Mouse (Mus musculus): Measurements from ENCODE around the gene Elf5. TPM values are rescaled to one million over a fixed set of nuclear protein-coding genes. Genes with fewer than 3 reads are reported as not detected.

Gene Elf5
- polyA plus RNA-seq, 1 experiment from 2014 or later = 14.5 TPM

GRCm38 (mm10) chr2:103452550-103452949 lies 41.1 kb downstream of the Elf5 start:
- Histone ChIP-seq H3K4me1 (ENCODE audit: insufficient read depth, low read depth, low read length) (no peaks in the 10 kb centered on the region), H3K4me3 (ENCODE audit: low read depth, low read length) (no peak overlapping the region), H3K4me2 (replicated peaks; ENCODE audit: low read depth, low read length) (no peak overlapping the region), H3K27ac (ENCODE audit: low read length) (0 out of 2 replicates have a peak overlapping the region, but pooled peaks have one; percentile 5), H3K9me3 (ENCODE audit: low read length) (no peaks in the 10 kb centered on the region), H3K9ac (replicated peaks; ENCODE audit: low read depth) (no peak overlapping the region), H3K36me3 (ENCODE audit: insufficient read depth, low read length) (peaks cover 28% of the 10 kb centered on the region; the same call in 1 of the 2 replicates), H3K27me3 (replicated peaks; ENCODE audit: insufficient read depth, low read length) (no peaks in the 10 kb centered on the region)
- no peak for DNase-seq (ENCODE audit: low spot score)
- TF ChIP-seq EP300 (IDR thresholded peaks at IDR 0.05) (no peak), CTCF (IDR thresholded peaks at IDR 0.05) (no peak)
- no peak for ATAC-seq
- 87% methylated on average over 5 of the region's 5 CpGs for WGBS

DNA sequence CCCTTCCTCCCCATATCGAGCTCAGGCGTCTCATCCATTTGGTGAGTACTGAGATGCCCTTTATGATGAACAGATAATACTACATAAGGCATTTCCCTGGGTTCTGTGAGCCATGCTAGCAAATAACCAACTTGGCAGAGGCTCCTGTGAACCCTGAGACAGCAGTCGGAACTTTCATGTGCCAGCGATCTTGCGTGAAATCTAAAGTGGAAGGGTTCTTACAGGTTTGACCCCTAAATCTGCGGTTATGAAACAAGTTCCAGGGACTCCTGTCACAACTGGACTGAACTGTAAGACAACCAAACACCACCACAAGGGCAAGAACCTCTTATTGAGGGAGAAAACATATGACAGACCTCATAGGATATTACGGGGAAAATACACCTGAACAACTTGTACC lies 44.3 kb downstream of the Elf5 start:
- Histone ChIP-seq H3K36me3 (ENCODE audit: insufficient read depth, low read length) (peaks cover 42% of the 10 kb centered on the region; the same call in 1 of the 2 replicates), H3K27ac (ENCODE audit: low read length) (no peak overlapping the region), H3K27me3 (replicated peaks; ENCODE audit: insufficient read depth, low read length) (no peaks in the 10 kb centered on the region), H3K4me3 (ENCODE audit: low read depth, low read length) (no peak overlapping the region), H3K4me2 (replicated peaks; ENCODE audit: low read depth, low read length) (no peak overlapping the region), H3K9me3 (ENCODE audit: low read length) (no peaks in the 10 kb centered on the region), H3K4me1 (ENCODE audit: insufficient read depth, low read depth, low read length) (no peaks in the 10 kb centered on the region), H3K9ac (replicated peaks; ENCODE audit: low read depth) (no peak overlapping the region)
- 94% methylated on average over 7 of the region's 7 CpGs for WGBS
- TF ChIP-seq EP300 (IDR thresholded peaks at IDR 0.05) (no peak), CTCF (IDR thresholded peaks at IDR 0.05) (no peak)
- no peak for ATAC-seq
- DNase-seq (ENCODE audit: low spot score) = no peak

- Histone ChIP-seq H3K9ac (replicated peaks; ENCODE audit: low read depth) (no peak overlapping the region), H3K27ac (ENCODE audit: low read length) (no peak overlapping the region), H3K4me2 (replicated peaks; ENCODE audit: low read depth, low read length) (no peak overlapping the region), H3K4me3 (ENCODE audit: low read depth, low read length) (no peak overlapping the region), H3K4me1 (ENCODE audit: insufficient read depth, low read depth, low read length) (no peaks in the 10 kb centered on the region), H3K36me3 (ENCODE audit: insufficient read depth, low read length) (peaks cover 45% of the 10 kb centered on the region), H3K9me3 (ENCODE audit: low read length) (no peaks in the 10 kb centered on the region), H3K27me3 (replicated peaks; ENCODE audit: insufficient read depth, low read length) (no peaks in the 10 kb centered on the region)
- ATAC-seq (0 out of 2 replicates have a peak, but pooled peaks have one; percentile 25), DNase-seq (ENCODE audit: low spot score) (peak; percentile 85)
- WGBS = 16% methylated on average over 10 of the region's 10 CpGs
- TF ChIP-seq EP300 (IDR thresholded peaks at IDR 0.05) (no peak), CTCF (IDR thresholded peaks at IDR 0.05) (peak; percentile 97)
Observed at GRCm38 (mm10) chr2:103456646-103457045, 45.2 kb downstream of the Elf5 start.

GRCm38 (mm10) chr2:103457048-103457447 lies 45.6 kb downstream of the Elf5 start:
- Histone ChIP-seq H3K36me3 (ENCODE audit: insufficient read depth, low read length) (peaks cover 49% of the 10 kb centered on the region), H3K27me3 (replicated peaks; ENCODE audit: insufficient read depth, low read length) (no peaks in the 10 kb centered on the region), H3K9me3 (ENCODE audit: low read length) (no peaks in the 10 kb centered on the region), H3K27ac (ENCODE audit: low read length) (no peak overlapping the region), H3K4me2 (replicated peaks; ENCODE audit: low read depth, low read length) (no peak overlapping the region), H3K4me1 (ENCODE audit: insufficient read depth, low read depth, low read length) (no peaks in the 10 kb centered on the region), H3K9ac (replicated peaks; ENCODE audit: low read depth) (no peak overlapping the region), H3K4me3 (ENCODE audit: low read depth, low read length) (no peak overlapping the region)
- TF ChIP-seq EP300 (IDR thresholded peaks at IDR 0.05) = no peak
- TF ChIP-seq CTCF (IDR thresholded peaks at IDR 0.05) = no peak
- ATAC-seq (no peak), DNase-seq (ENCODE audit: low spot score) (no peak)
- WGBS = 81% methylated on average over 5 of the region's 5 CpGs

DNA sequence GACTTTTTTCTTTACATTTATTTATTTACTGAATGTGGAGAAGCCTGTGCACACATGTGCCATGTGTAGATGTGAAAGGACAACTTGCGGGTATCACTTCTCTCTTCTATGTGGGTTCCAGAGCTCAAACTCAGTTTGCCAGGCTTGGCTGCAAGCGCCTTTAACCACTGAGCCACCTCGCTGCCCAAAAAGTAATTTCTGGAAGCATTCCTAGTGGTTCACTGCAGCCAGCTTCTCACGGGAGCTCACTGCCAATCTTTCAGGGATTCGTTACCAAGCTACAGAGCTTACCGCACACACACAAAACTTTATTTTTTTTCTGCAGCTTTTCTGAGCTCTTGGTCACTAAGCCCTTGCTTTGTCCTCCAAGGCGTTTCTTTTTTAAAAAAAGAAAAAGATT lies 46.1 kb downstream of the Elf5 start:
- TF ChIP-seq CTCF (IDR thresholded peaks at IDR 0.05) (no peak), EP300 (IDR thresholded peaks at IDR 0.05) (no peak)
- ATAC-seq = no peak
- peaks cover 50% of the 10 kb centered on the region for H3K36me3 ChIP-seq (ENCODE audit: insufficient read depth, low read length)

GRCm38 (mm10) chr2:103459069-103459468 lies 47.6 kb downstream of the Elf5 start:
- WGBS = 82% methylated on average over 10 of the region's 10 CpGs
- no peak overlapping the region for H3K4me3 ChIP-seq (ENCODE audit: low read depth, low read length)
- no peaks in the 10 kb centered on the region for H3K27me3 ChIP-seq (replicated peaks; ENCODE audit: insufficient read depth, low read length)
- no peak for DNase-seq (ENCODE audit: low spot score)
- no peak overlapping the region for H3K4me2 ChIP-seq (replicated peaks; ENCODE audit: low read depth, low read length)
- no peaks in the 10 kb centered on the region for H3K9me3 ChIP-seq (ENCODE audit: low read length)
- peaks cover 54% of the 10 kb centered on the region for H3K36me3 ChIP-seq (ENCODE audit: insufficient read depth, low read length)
- H3K27ac ChIP-seq (ENCODE audit: low read length) = no peak overlapping the region
- no peaks in the 10 kb centered on the region for H3K4me1 ChIP-seq (ENCODE audit: insufficient read depth, low read depth, low read length)
- ATAC-seq = no peak
- H3K9ac ChIP-seq (replicated peaks; ENCODE audit: low read depth) = no peak overlapping the region
- TF ChIP-seq EP300 (IDR thresholded peaks at IDR 0.05) (no peak), CTCF (IDR thresholded peaks at IDR 0.05) (no peak)

More for the DNA sequence above, 46.1 kb downstream of the Elf5 start:
- Histone ChIP-seq H3K27me3 (replicated peaks; ENCODE audit: insufficient read depth, low read length) (no peaks in the 10 kb centered on the region), H3K4me3 (ENCODE audit: low read depth, low read length) (no peak overlapping the region), H3K9ac (replicated peaks; ENCODE audit: low read depth) (no peak overlapping the region), H3K27ac (ENCODE audit: low read length) (no peak overlapping the region), H3K9me3 (ENCODE audit: low read length) (no peaks in the 10 kb centered on the region), H3K4me2 (replicated peaks; ENCODE audit: low read depth, low read length) (no peak overlapping the region), H3K4me1 (ENCODE audit: insufficient read depth, low read depth, low read length) (no peaks in the 10 kb centered on the region)
- DNase-seq (ENCODE audit: low spot score) = no peak
- 87% methylated on average over 7 of the region's 7 CpGs for WGBS

- H3K4me3 ChIP-seq (ENCODE audit: low read depth, low read length) = no peak overlapping the region
- peak overlapping the region; percentile 43; the same call in 1 of the 2 replicates for H3K27ac ChIP-seq (ENCODE audit: low read length)
- DNase-seq (ENCODE audit: low spot score) = peak; percentile 41
- TF ChIP-seq CTCF (IDR thresholded peaks at IDR 0.05) = no peak
- TF ChIP-seq EP300 (IDR thresholded peaks at IDR 0.05) = no peak
- no peak overlapping the region for H3K9ac ChIP-seq (replicated peaks; ENCODE audit: low read depth)
- H3K27me3 ChIP-seq (replicated peaks; ENCODE audit: insufficient read depth, low read length) = no peaks in the 10 kb centered on the region
- WGBS = 56% methylated on average over 8 of the region's 8 CpGs
- no peaks in the 10 kb centered on the region for H3K4me1 ChIP-seq (ENCODE audit: insufficient read depth, low read depth, low read length)
- ATAC-seq = peak; percentile 53
- peaks cover 45% of the 10 kb centered on the region for H3K36me3 ChIP-seq (ENCODE audit: insufficient read depth, low read length)
- no peaks in the 10 kb centered on the region for H3K9me3 ChIP-seq (ENCODE audit: low read length)
- H3K4me2 ChIP-seq (replicated peaks; ENCODE audit: low read depth, low read length) = no peak overlapping the region
Observed at GRCm38 (mm10) chr2:103461210-103461609, 49.7 kb downstream of the Elf5 start.
